Mouse (Mus musculus) forebrain, embryonic 13.5 days (tissue): ENCODE measurements at regions not wholly inside any gene's neighbourhood (a gene's known extent, or its start where the extent isn't known, plus 50 kb on each side); places are given as distances from the start of the nearest gene placed in this dataset.

ENCODE experiments used
- ATAC-seq: fragments of 200-750 bp; cut with Nextera tagmentation; 2 replicates; pipeline ENCODE4 v1.8.0; 2017
- H3K27ac ChIP-seq: fragments of 300-500 bp; sonication (generic); 2 replicates; pipeline ENCODE4 v1.5.1; 2015; ENCODE audit warnings: inconsistent platforms, mild to moderate bottlenecking, moderate library complexity
- H3K27me3 ChIP-seq: fragments of 300-500 bp; sonication (generic); 2 replicates; pipeline ENCODE4 v1.6.1; 2015; ENCODE audit warnings: mild to moderate bottlenecking, inconsistent platforms
- H3K36me3 ChIP-seq: fragments of 300-500 bp; sonication (generic); 2 replicates; pipeline ENCODE4 v1.6.1; 2015; ENCODE audit warnings: mild to moderate bottlenecking, inconsistent platforms; ENCODE audit not compliant: poor library complexity, severe bottlenecking
- H3K4me1 ChIP-seq: fragments of 300-500 bp; sonication (generic); 2 replicates; pipeline ENCODE4 v1.6.1; 2015; ENCODE audit warnings: inconsistent platforms
- H3K4me2 ChIP-seq: fragments of 300-500 bp; sonication (generic); 2 replicates; pipeline ENCODE4 v1.6.1; 2015; ENCODE audit warnings: inconsistent platforms, mild to moderate bottlenecking, moderate library complexity
- H3K4me3 ChIP-seq: fragments of 300-500 bp; sonication (generic); 2 replicates; pipeline ENCODE4 v1.5.1; 2015; ENCODE audit warnings: mild to moderate bottlenecking, inconsistent platforms
- H3K9ac ChIP-seq: fragments of 300-500 bp; sonication (generic); 2 replicates; pipeline ENCODE4 v1.6.1; 2015; ENCODE audit warnings: mild to moderate bottlenecking, inconsistent platforms
- H3K9me3 ChIP-seq: fragments of 300-500 bp; sonication (generic); replicated peaks from 2 replicates; pipeline ENCODE4 v1.6.1; 2016; ENCODE audit warnings: inconsistent platforms
- WGBS: fragments of 180-500 bp; shearing (Covaris S2); methylation state at CpG from one replicate; pipeline ENCODE4 v1.1.7; 2015; 5-methylcytosine and 5-hydroxymethylcytosine counted together

DNA sequence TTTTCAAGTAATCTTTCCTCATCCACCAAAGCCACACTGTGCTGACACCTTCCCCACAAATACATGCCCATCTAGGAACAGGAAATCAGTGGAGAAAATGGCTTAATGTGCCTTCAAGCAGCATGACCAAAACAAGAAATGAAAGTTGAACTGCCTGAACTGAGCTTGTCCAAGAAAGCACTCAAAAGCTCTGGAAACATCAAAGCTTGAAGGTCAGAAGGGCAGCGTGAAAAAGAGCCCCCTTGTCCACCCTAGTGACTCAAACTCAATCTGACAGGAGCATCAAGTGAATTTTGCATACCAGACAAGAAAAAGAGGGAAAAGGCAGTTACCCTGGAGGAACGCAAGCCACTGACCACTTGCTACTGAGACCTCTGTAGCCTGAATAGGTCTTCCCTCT lies 373.1 kb upstream of the Npvf start:
- H3K9me3 ChIP-seq: no peaks in the 10 kb centered on the region
- no peaks in the 10 kb centered on the region for H3K27me3 ChIP-seq
- no peaks in the 10 kb centered on the region for H3K4me1 ChIP-seq
- H3K4me2 ChIP-seq: no peak overlapping the region
- H3K36me3 ChIP-seq: no peaks in the 10 kb centered on the region
- WGBS: 74% methylated on average over 2 of the region's 2 CpGs
- H3K9ac ChIP-seq: no peak overlapping the region
- no peak for ATAC-seq
- no peak overlapping the region for H3K27ac ChIP-seq
- no peak overlapping the region for H3K4me3 ChIP-seq

DNA sequence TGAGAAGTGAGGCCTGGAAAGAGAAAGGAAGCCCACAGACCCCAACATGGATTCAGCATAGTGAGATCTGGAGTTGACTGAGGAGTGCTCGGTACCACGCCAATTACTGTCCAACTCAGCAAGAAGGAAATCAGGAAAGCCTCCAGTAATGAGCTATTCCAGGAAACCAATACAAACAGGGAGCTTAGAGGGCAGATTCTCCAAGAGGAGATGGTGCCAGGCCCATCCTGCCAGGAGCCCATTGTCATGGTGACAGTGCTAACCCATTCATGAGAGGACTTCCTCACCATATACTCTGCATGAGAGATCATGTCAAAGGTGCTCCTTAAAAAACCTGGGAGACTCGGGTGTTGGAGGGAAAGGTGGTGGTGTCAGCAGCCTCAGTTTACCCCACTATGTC lies 375.3 kb upstream of the Npvf start:
- WGBS: 88% methylated on average over 3 of the region's 3 CpGs
- Histone ChIP-seq H3K4me1 (peaks cover 6% of the 10 kb centered on the region; the same call in 1 of the 2 replicates), H3K27ac (no peak overlapping the region), H3K27me3 (no peaks in the 10 kb centered on the region), H3K36me3 (no peaks in the 10 kb centered on the region), H3K4me2 (no peak overlapping the region), H3K4me3 (no peak overlapping the region), H3K9me3 (no peaks in the 10 kb centered on the region), H3K9ac (no peak overlapping the region)
- no peak for ATAC-seq

- no peak for ATAC-seq
- H3K4me2 ChIP-seq: no peak overlapping the region
These were observed 375.7 kb upstream of the Npvf start for GRCm38 (mm10) chr6:51029953-51030352.

DNA sequence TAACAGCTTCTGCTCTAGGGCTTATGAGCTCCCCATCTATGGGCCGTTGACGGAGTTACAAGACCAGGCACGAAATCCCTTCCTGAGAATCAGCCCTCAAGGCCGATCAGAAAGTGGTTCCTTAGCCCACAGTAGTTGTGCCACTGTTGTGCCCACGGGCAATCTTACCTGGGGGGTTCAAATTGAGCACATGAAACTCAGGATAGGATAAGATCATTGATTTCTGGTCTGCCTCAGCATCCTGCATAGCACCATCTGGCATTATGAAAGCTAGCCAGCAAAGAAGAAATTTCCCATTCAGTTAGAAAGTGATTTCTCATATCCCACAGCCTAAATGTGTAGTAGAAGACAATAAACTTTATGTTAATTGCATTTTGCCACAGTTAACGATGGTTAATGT lies 379.6 kb upstream of the Npvf start:
- no peaks in the 10 kb centered on the region for H3K27me3 ChIP-seq
- ATAC-seq: no peak
- H3K36me3 ChIP-seq: no peaks in the 10 kb centered on the region
- H3K4me2 ChIP-seq: no peak overlapping the region
- 86% methylated on average over 6 of the region's 6 CpGs for WGBS
- H3K4me3 ChIP-seq: no peak overlapping the region
- H3K9me3 ChIP-seq: no peaks in the 10 kb centered on the region
- H3K27ac ChIP-seq: no peak overlapping the region
- peaks cover 10% of the 10 kb centered on the region for H3K4me1 ChIP-seq
- H3K9ac ChIP-seq: no peak overlapping the region

More at GRCm38 (mm10) chr6:51029953-51030352, 375.7 kb upstream of the Npvf start:
- Histone ChIP-seq H3K27me3 (no peaks in the 10 kb centered on the region), H3K4me1 (peaks cover 6% of the 10 kb centered on the region; the same call in 1 of the 2 replicates), H3K36me3 (no peaks in the 10 kb centered on the region), H3K9ac (no peak overlapping the region), H3K4me3 (no peak overlapping the region), H3K27ac (no peak overlapping the region), H3K9me3 (no peaks in the 10 kb centered on the region)
- 78% methylated on average over 3 of the region's 3 CpGs for WGBS

- no peak overlapping the region for H3K27ac ChIP-seq
- no peak overlapping the region for H3K4me2 ChIP-seq
- no peaks in the 10 kb centered on the region for H3K9me3 ChIP-seq
- ATAC-seq: no peak
- H3K36me3 ChIP-seq: no peaks in the 10 kb centered on the region
- WGBS: 65% methylated on average over 4 of the region's 4 CpGs
- H3K9ac ChIP-seq: no peak overlapping the region
- no peak overlapping the region for H3K4me3 ChIP-seq
- no peaks in the 10 kb centered on the region for H3K27me3 ChIP-seq
- H3K4me1 ChIP-seq: peaks cover 10% of the 10 kb centered on the region
These were observed 381.8 kb upstream of the Npvf start for GRCm38 (mm10) chr6:51036074-51036473.

DNA sequence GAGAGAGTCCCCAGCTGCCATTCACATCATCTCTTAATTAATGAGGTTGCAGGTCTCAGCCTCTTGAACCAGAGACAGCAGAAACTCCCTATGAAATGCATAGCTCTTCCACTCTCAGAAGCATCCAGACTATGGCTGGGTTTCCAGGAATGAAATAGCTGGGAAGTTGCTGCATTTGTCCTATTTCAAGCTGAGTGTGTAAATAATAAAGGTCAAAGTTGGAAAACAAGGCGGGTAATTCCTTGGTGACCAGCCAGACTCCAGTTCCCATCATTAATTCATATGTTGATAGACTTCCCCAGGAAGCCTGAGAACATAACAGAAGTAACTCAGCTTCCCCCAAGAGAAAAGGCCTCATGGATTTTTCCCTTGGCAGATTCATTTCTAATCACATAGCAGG lies 382.3 kb upstream of the Npvf start:
- H3K27ac ChIP-seq: no peak overlapping the region
- 53% methylated on average over 1 of the region's 1 CpGs for WGBS
- no peaks in the 10 kb centered on the region for H3K27me3 ChIP-seq
- H3K4me1 ChIP-seq: peaks cover 10% of the 10 kb centered on the region
- no peaks in the 10 kb centered on the region for H3K36me3 ChIP-seq
- no peak for ATAC-seq
- H3K9ac ChIP-seq: no peak overlapping the region
- no peak overlapping the region for H3K4me2 ChIP-seq
- H3K9me3 ChIP-seq: no peaks in the 10 kb centered on the region
- H3K4me3 ChIP-seq: no peak overlapping the region

DNA sequence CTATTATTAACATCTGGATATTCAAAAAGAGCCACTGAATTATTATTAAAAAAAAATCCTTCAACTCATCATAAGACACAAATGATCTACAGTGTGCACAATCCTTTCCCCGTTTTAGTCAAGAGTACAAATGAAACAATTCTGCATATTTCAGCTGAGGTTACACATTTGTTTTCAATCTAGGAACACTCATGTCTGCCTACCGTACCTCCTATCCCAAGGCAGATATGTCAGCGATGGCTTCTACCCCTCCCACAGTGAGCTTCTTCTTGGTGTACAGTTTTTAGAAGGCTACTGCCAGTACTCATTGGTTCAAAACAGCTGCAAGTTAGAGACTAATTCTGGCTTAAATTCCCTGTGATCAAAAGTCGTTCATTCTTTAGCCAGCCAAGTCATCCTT lies 382.7 kb upstream of the Npvf start:
- Histone ChIP-seq H3K27ac (no peak overlapping the region), H3K9ac (no peak overlapping the region), H3K4me2 (no peak overlapping the region), H3K27me3 (no peaks in the 10 kb centered on the region), H3K4me3 (no peak overlapping the region), H3K9me3 (no peaks in the 10 kb centered on the region), H3K4me1 (peaks cover 10% of the 10 kb centered on the region), H3K36me3 (no peaks in the 10 kb centered on the region)
- ATAC-seq: no peak
- WGBS: 87% methylated on average over 4 of the region's 4 CpGs

GRCm38 (mm10) chr6:51039486-51040180 lies 385.4 kb upstream of the Npvf start:
- H3K36me3 ChIP-seq: no peaks in the 10 kb centered on the region
- peaks cover 4% of the 10 kb centered on the region; the same call in 1 of the 2 replicates for H3K4me1 ChIP-seq
- 86% methylated on average over 20 of the region's 20 CpGs for WGBS
- no peak overlapping the region for H3K9ac ChIP-seq
- ATAC-seq: no peak
- H3K4me2 ChIP-seq: no peak overlapping the region
- no peak overlapping the region for H3K27ac ChIP-seq
- H3K4me3 ChIP-seq: no peak overlapping the region
- H3K9me3 ChIP-seq: no peaks in the 10 kb centered on the region
- no peaks in the 10 kb centered on the region for H3K27me3 ChIP-seq

- Histone ChIP-seq H3K9ac (no peak overlapping the region), H3K27me3 (no peaks in the 10 kb centered on the region), H3K9me3 (no peaks in the 10 kb centered on the region), H3K4me2 (no peak overlapping the region), H3K36me3 (no peaks in the 10 kb centered on the region), H3K4me3 (no peak overlapping the region), H3K27ac (no peak overlapping the region), H3K4me1 (no peaks in the 10 kb centered on the region)
- WGBS: 59% methylated on average over 7 of the region's 7 CpGs
- peak; percentile 70; the same call in 1 of the 2 replicates for ATAC-seq
These were observed 388.5 kb upstream of the Nfe2l3 start for GRCm38 (mm10) chr6:51043970-51044369.

DNA sequence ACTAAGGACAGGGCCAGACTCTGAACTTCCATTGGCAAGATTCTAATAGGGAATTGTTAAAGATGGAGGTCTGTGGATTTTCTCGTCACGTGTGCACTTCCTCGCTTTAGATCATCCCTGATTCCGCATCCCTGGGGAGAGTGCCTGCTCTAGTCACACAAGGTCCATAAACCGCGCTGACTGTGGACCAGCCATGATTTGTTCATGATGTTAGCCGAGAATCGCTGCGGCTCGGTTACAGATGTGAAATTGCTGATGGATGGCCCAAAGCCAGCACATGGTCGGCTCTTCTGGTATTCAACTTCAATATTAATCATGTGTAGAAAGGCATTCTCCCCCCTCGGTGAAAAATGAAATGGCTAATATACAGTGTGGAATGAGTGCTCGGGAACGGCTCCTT lies 387.6 kb upstream of the Nfe2l3 start:
- H3K9me3 ChIP-seq: no peaks in the 10 kb centered on the region
- H3K27ac ChIP-seq: no peak overlapping the region
- WGBS: 88% methylated on average over 14 of the region's 14 CpGs

DNA sequence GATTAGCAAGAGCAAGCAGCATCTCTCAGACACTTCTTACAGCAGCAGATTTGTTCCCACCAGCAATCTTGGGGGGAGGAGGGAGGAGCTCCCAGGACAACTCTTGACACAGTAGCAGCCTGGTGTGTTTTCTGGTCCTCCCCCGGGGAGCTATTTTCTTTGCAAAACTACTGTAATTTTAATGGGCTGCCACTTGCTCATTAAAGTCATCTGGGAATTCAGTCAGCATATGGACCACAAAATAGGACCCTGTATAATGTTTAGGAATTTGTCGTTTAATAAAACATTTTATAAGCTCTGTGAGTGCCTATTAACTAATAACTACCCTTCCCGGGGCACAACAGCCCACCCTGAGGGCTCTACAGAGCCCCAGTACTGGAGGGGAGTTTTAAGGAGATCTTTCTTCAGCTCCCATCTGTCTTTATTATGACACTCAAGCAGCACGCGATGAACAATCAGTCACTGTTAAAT lies 380.0 kb upstream of the Nfe2l3 start:
- H3K4me3 ChIP-seq: no peak overlapping the region
- no peaks in the 10 kb centered on the region for H3K27me3 ChIP-seq
- ATAC-seq: peak; percentile 19; the same call in 1 of the 2 replicates
- no peak overlapping the region for H3K9ac ChIP-seq
- H3K36me3 ChIP-seq: no peaks in the 10 kb centered on the region
- H3K4me2 ChIP-seq: no peak overlapping the region
- peaks cover 41% of the 10 kb centered on the region for H3K4me1 ChIP-seq
- WGBS: 24% methylated on average over 5 of the region's 5 CpGs
- no peaks in the 10 kb centered on the region for H3K9me3 ChIP-seq
- H3K27ac ChIP-seq: peak overlapping the region; percentile 82

More for the DNA sequence above, 387.6 kb upstream of the Nfe2l3 start:
- no peak for ATAC-seq
- H3K9ac ChIP-seq: no peak overlapping the region
- H3K4me3 ChIP-seq: no peak overlapping the region
- H3K27me3 ChIP-seq: no peaks in the 10 kb centered on the region
- no peaks in the 10 kb centered on the region for H3K36me3 ChIP-seq
- no peak overlapping the region for H3K4me2 ChIP-seq
- no peaks in the 10 kb centered on the region for H3K4me1 ChIP-seq

- 7% methylated on average over 7 of the region's 7 CpGs for WGBS
- Histone ChIP-seq H3K4me3 (no peak overlapping the region), H3K4me1 (peaks cover 69% of the 10 kb centered on the region), H3K9ac (0 out of 2 replicates have a peak overlapping the region, but pooled peaks have one; percentile 21), H3K9me3 (no peaks in the 10 kb centered on the region), H3K27me3 (no peaks in the 10 kb centered on the region), H3K27ac (peak overlapping the region; percentile 97), H3K4me2 (peak overlapping the region; percentile 18), H3K36me3 (no peaks in the 10 kb centered on the region)
- peak; percentile 93 for ATAC-seq
These were observed 375.2 kb upstream of the Nfe2l3 start for GRCm38 (mm10) chr6:51057229-51057628.
